Mouse (Mus musculus): ENCODE results near the gene Avil.

DNA sequence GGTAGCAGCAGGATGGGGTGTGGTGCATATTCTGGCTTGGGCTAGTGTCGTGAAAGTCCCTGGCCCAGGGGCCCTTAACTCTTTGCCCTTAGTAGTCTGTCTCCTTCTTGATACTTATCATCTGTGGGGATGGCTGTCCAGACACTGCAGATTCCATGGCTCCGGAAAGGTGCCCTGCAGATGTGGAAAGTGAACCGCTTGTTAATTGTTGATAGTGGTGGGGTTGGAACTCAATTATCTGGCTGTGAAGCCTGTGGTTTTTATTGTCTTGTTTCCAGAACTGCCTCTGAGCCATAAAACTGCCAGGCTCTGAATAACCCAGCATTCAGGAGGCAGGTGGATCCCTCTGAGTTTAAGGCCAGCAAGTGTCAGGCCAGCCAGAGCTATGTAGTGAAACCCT lies 8.8 kb upstream of the Avil start:
- TF ChIP-seq POLR2A (IDR thresholded peaks at IDR 0.05; ENCODE audit: extremely low read depth, insufficient read depth, low read length) (no peak), CTCF (IDR thresholded peaks at IDR 0.05; ENCODE audit: low read depth, low read length) (no peak)

Data from liver, adult 2 months (tissue).